Mouse (Mus musculus): ENCODE measurements at regions not wholly inside any gene's neighbourhood (a gene's known extent, or its start where the extent isn't known, plus 50 kb on each side); places are given as distances from the start of the nearest gene placed in this dataset.

GRCm38 (mm10) chr7:40563447-40564118 is 334.5 kb upstream of the Vstm2b start:
- no peak overlapping the region for H3K4me3 ChIP-seq (replicated peaks; ENCODE audit: extremely low read depth, low read depth, low read length)
- no peak for DNase-seq
- 76% methylated on average over 10 of the region's 10 CpGs for WGBS
- no peak for TF ChIP-seq CTCF (IDR thresholded peaks at IDR 0.05; ENCODE audit: insufficient read depth, low read length)
- no peak for TF ChIP-seq POLR2A (IDR thresholded peaks at IDR 0.05; ENCODE audit: borderline replicate concordance, extremely low read depth, low read depth, low read length)
- H3K4me1 ChIP-seq (ENCODE audit: control insufficient read depth, insufficient read depth, low read length): no peaks in the 10 kb centered on the region

- WGBS: 63% methylated on average over 4 of the region's 4 CpGs
- no peak overlapping the region for H3K4me3 ChIP-seq (replicated peaks; ENCODE audit: extremely low read depth, low read depth, low read length)
- H3K4me1 ChIP-seq (ENCODE audit: control insufficient read depth, insufficient read depth, low read length): no peaks in the 10 kb centered on the region
- DNase-seq: no peak
- TF ChIP-seq CTCF (IDR thresholded peaks at IDR 0.05; ENCODE audit: insufficient read depth, low read length): no peak
- TF ChIP-seq POLR2A (IDR thresholded peaks at IDR 0.05; ENCODE audit: borderline replicate concordance, extremely low read depth, low read depth, low read length): no peak
Measured at GRCm38 (mm10) chr7:40575971-40576370, 322.2 kb upstream of the Vstm2b start.

- WGBS: 51% methylated on average over 4 of the region's 4 CpGs
- Histone ChIP-seq H3K4me3 (replicated peaks; ENCODE audit: extremely low read depth, low read depth, low read length) (no peak overlapping the region), H3K4me1 (ENCODE audit: control insufficient read depth, insufficient read depth, low read length) (no peaks in the 10 kb centered on the region)
- no peak for DNase-seq
- TF ChIP-seq POLR2A (IDR thresholded peaks at IDR 0.05; ENCODE audit: borderline replicate concordance, extremely low read depth, low read depth, low read length) (no peak), CTCF (IDR thresholded peaks at IDR 0.05; ENCODE audit: insufficient read depth, low read length) (no peak)
Measured at GRCm38 (mm10) chr7:40577365-40577764, 320.8 kb upstream of the Vstm2b start.

GRCm38 (mm10) chr7:40620761-40621160 is 277.4 kb upstream of the Vstm2b start:
- TF ChIP-seq POLR2A (IDR thresholded peaks at IDR 0.05; ENCODE audit: borderline replicate concordance, extremely low read depth, low read depth, low read length) (no peak), CTCF (IDR thresholded peaks at IDR 0.05; ENCODE audit: insufficient read depth, low read length) (no peak)
- WGBS: 63% methylated on average over 3 of the region's 3 CpGs
- no peak overlapping the region for H3K4me3 ChIP-seq (replicated peaks; ENCODE audit: extremely low read depth, low read depth, low read length)
- H3K4me1 ChIP-seq (ENCODE audit: control insufficient read depth, insufficient read depth, low read length): no peaks in the 10 kb centered on the region
- DNase-seq: no peak

GRCm38 (mm10) chr7:40622811-40623210 is 275.3 kb upstream of the Vstm2b start:
- no peak overlapping the region for H3K4me3 ChIP-seq (replicated peaks; ENCODE audit: extremely low read depth, low read depth, low read length)
- TF ChIP-seq CTCF (IDR thresholded peaks at IDR 0.05; ENCODE audit: insufficient read depth, low read length) (no peak), POLR2A (IDR thresholded peaks at IDR 0.05; ENCODE audit: borderline replicate concordance, extremely low read depth, low read depth, low read length) (no peak)
- WGBS: 46% methylated on average over 3 of the region's 3 CpGs
- DNase-seq: no peak
- no peaks in the 10 kb centered on the region for H3K4me1 ChIP-seq (ENCODE audit: control insufficient read depth, insufficient read depth, low read length)

DNA sequence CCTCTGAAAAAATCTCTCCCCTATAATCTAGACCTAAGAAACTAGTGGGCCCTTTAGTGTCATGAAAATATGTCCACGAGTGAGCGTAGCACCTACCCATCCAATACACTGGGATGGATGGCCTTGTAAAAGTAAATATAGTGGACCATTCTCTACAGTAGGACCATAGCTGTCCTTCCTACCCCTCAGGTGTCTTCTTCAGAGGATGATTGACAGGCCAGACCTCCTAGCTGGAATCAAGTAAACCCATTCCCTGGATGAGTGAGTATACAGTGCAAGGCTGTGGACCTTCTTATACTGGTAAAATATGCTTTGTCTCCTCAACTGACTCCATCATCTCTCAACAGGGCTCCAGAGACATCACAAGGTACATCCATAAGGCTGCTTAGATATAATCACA is 274.8 kb upstream of the Vstm2b start:
- WGBS: 88% methylated on average over 2 of the region's 2 CpGs
- DNase-seq: no peak
- TF ChIP-seq POLR2A (IDR thresholded peaks at IDR 0.05; ENCODE audit: borderline replicate concordance, extremely low read depth, low read depth, low read length) (no peak), CTCF (IDR thresholded peaks at IDR 0.05; ENCODE audit: insufficient read depth, low read length) (no peak)
- Histone ChIP-seq H3K4me3 (replicated peaks; ENCODE audit: extremely low read depth, low read depth, low read length) (no peak overlapping the region), H3K4me1 (ENCODE audit: control insufficient read depth, insufficient read depth, low read length) (no peaks in the 10 kb centered on the region)

- WGBS: 77% methylated on average over 3 of the region's 3 CpGs
- Histone ChIP-seq H3K4me3 (replicated peaks; ENCODE audit: extremely low read depth, low read depth, low read length) (no peak overlapping the region), H3K4me1 (ENCODE audit: control insufficient read depth, insufficient read depth, low read length) (no peaks in the 10 kb centered on the region)
- no peak for DNase-seq
- TF ChIP-seq CTCF (IDR thresholded peaks at IDR 0.05; ENCODE audit: insufficient read depth, low read length): no peak
- no peak for TF ChIP-seq POLR2A (IDR thresholded peaks at IDR 0.05; ENCODE audit: borderline replicate concordance, extremely low read depth, low read depth, low read length)
Measured at GRCm38 (mm10) chr7:40636369-40636768, 261.8 kb upstream of the Vstm2b start.

GRCm38 (mm10) chr7:40654982-40655381 is 243.1 kb upstream of the Vstm2b start:
- no peaks in the 10 kb centered on the region for H3K4me1 ChIP-seq (ENCODE audit: control insufficient read depth, insufficient read depth, low read length)
- H3K4me3 ChIP-seq (replicated peaks; ENCODE audit: extremely low read depth, low read depth, low read length): no peak overlapping the region
- WGBS: 79% methylated on average over 7 of the region's 7 CpGs
- no peak for TF ChIP-seq CTCF (IDR thresholded peaks at IDR 0.05; ENCODE audit: insufficient read depth, low read length)
- DNase-seq: no peak

DNA sequence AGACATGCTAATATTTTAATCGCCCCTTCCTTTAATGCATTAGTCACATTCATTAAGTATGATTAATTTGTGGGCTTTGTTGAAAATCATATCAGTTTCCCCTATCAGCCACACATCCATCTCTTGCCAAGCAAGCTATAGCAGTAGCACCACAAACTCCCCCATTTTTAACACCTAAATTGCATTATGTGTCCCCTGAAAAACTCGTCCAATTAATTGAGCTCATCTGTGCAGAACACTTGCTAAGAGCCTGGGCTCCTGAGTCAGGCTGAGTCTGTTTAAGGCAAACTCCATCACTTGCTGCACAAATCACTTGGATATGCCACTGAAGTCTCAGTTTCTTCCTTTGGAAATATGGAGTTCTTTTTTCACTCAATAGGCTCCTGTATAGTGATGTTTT is 242.7 kb upstream of the Vstm2b start:
- H3K4me1 ChIP-seq (ENCODE audit: control insufficient read depth, insufficient read depth, low read length): no peaks in the 10 kb centered on the region
- H3K4me3 ChIP-seq (replicated peaks; ENCODE audit: extremely low read depth, low read depth, low read length): no peak overlapping the region
- TF ChIP-seq CTCF (IDR thresholded peaks at IDR 0.05; ENCODE audit: insufficient read depth, low read length) (no peak), POLR2A (IDR thresholded peaks at IDR 0.05; ENCODE audit: borderline replicate concordance, extremely low read depth, low read depth, low read length) (no peak)
- no peak for DNase-seq
- 79% methylated on average over 2 of the region's 2 CpGs for WGBS

DNA sequence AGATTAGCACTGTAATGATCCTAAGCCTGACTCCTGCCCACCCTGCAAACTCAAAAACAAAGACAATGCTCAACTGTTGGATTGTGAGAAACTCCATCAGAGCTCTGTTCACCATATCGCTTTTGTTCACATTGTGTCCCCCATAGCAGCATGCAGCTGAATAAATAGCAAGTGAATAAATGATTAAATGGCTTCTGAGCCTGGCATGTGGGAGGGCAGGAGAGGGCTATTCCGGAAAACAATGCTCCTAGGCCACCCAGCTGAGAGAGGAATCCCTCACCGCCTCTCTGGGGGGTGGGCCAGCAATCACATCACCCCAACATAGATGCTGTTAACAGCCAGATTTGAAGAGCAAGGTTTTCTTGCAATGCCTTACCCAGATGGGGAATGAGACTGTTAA is 238.5 kb upstream of the Vstm2b start:
- TF ChIP-seq POLR2A (IDR thresholded peaks at IDR 0.05; ENCODE audit: borderline replicate concordance, extremely low read depth, low read depth, low read length): no peak
- TF ChIP-seq CTCF (IDR thresholded peaks at IDR 0.05; ENCODE audit: insufficient read depth, low read length): no peak
- no peak for DNase-seq
- Histone ChIP-seq H3K4me3 (replicated peaks; ENCODE audit: extremely low read depth, low read depth, low read length) (no peak overlapping the region), H3K4me1 (ENCODE audit: control insufficient read depth, insufficient read depth, low read length) (no peaks in the 10 kb centered on the region)
- 47% methylated on average over 3 of the region's 3 CpGs for WGBS
